Mouse (Mus musculus) myocyte (in vitro differentiated cells): Measurements from ENCODE around the gene Gnb2. TPM values are rescaled to one million over a fixed set of nuclear protein-coding genes. Genes with fewer than 3 reads are reported as not detected.

Experiments
- H3K27me3 ChIP-seq: one replicate; pipeline ENCODE4 v1.6.1; 2011; ENCODE audit not compliant: control insufficient read depth, insufficient read depth, insufficient read length
- H3K36me3 ChIP-seq: one replicate; pipeline ENCODE4 v1.6.1; 2011; ENCODE audit not compliant: control insufficient read depth, insufficient read depth
- H3K4me2 ChIP-seq: one replicate; pipeline ENCODE4 v1.6.1; 2011; ENCODE audit warnings: low read depth, control low read depth
- H3K4me3 ChIP-seq: one replicate; pipeline ENCODE4 v1.5.1; 2011; ENCODE audit warnings: mild to moderate bottlenecking, control low read depth, moderate library complexity
- H3K79me2 ChIP-seq: one replicate; pipeline ENCODE4 v1.6.1; 2011; ENCODE audit not compliant: control insufficient read depth, insufficient read depth
- H3ac ChIP-seq: one replicate; pipeline ENCODE4 v1.6.1; 2011; ENCODE audit not compliant: control insufficient read depth, insufficient read length
- CEBPB ChIP-seq: IDR thresholded peaks from 2 replicates; pipeline ENCODE4 v1.6.1; 2011; ENCODE audit warnings: mild to moderate bottlenecking, moderate library complexity; ENCODE audit not compliant: poor library complexity, insufficient read depth, severe bottlenecking
- E2F4 ChIP-seq: IDR thresholded peaks from one replicate; pipeline ENCODE4 v1.6.1; 2011; ENCODE audit warnings: mild to moderate bottlenecking, control low read depth, moderate library complexity; ENCODE audit not compliant: insufficient read depth
- MAX ChIP-seq: IDR thresholded peaks from one replicate; pipeline ENCODE4 v1.6.1; 2011; ENCODE audit warnings: low read depth, mild to moderate bottlenecking, control low read depth
- MYOD1 ChIP-seq, 3 experiments: IDR thresholded peaks; one replicate each; pipeline ENCODE4 v1.6.1; 2011; ENCODE audit warnings: control low read depth in 2 of 3, low read depth in 2 of 3, mild to moderate bottlenecking in 2 of 3, moderate library complexity in 1 of 3; ENCODE audit not compliant: insufficient read length in 2 of 3, control insufficient read depth in 1 of 3
- MYOG ChIP-seq, 3 experiments: IDR thresholded peaks; one replicate each; pipeline ENCODE4 v1.6.1; 2011; ENCODE audit warnings: control low read depth in 2 of 3, low read depth in 2 of 3, mild to moderate bottlenecking in 2 of 3; ENCODE audit not compliant: insufficient read length in 2 of 3, control insufficient read depth in 1 of 3, insufficient read depth in 1 of 3
- POLR2A ChIP-seq: IDR thresholded peaks from one replicate; pipeline ENCODE4 v1.6.1; 2011; ENCODE audit warnings: low read depth, mild to moderate bottlenecking, control low read depth, moderate library complexity; ENCODE audit not compliant: insufficient read length
- POLR2AphosphoS2 ChIP-seq: IDR thresholded peaks from one replicate; pipeline ENCODE4 v1.6.1; 2011; ENCODE audit warnings: low read depth, control low read depth; ENCODE audit not compliant: insufficient read length
- REST ChIP-seq: IDR thresholded peaks from one replicate; pipeline ENCODE4 v1.6.1; 2011; ENCODE audit warnings: mild to moderate bottlenecking, control low read depth, moderate library complexity; ENCODE audit not compliant: insufficient read depth, insufficient read length
- SRF ChIP-seq: IDR thresholded peaks from one replicate; pipeline ENCODE4 v1.6.1; 2011; ENCODE audit warnings: low read depth; ENCODE audit not compliant: control insufficient read depth, insufficient read length
- TCF12 ChIP-seq: IDR thresholded peaks from one replicate; pipeline ENCODE4 v1.6.1; 2011; ENCODE audit warnings: mild to moderate bottlenecking, control low read depth; ENCODE audit not compliant: poor library complexity, insufficient read depth, severe bottlenecking
- TCF3 ChIP-seq: IDR thresholded peaks from one replicate; pipeline ENCODE4 v1.6.1; 2011; ENCODE audit warnings: low read depth, control low read depth; ENCODE audit not compliant: insufficient read length
- USF1 ChIP-seq: IDR thresholded peaks from one replicate; pipeline ENCODE4 v1.6.1; 2011; ENCODE audit warnings: low read depth, mild to moderate bottlenecking, control low read depth, moderate library complexity
- polyA plus RNA-seq: library from polyadenylated mRNA; unstranded; fragments of >200 nt; fragmentation: generic; extraction: Trizol; gene quantifications from one replicate; pipeline ENCODE4 v1.2.1, GENCODE M21; 2012; ENCODE audit warnings: missing spikeins

The Gnb2 gene
- polyA plus RNA-seq, 1 experiment, result 632 TPM

DNA sequence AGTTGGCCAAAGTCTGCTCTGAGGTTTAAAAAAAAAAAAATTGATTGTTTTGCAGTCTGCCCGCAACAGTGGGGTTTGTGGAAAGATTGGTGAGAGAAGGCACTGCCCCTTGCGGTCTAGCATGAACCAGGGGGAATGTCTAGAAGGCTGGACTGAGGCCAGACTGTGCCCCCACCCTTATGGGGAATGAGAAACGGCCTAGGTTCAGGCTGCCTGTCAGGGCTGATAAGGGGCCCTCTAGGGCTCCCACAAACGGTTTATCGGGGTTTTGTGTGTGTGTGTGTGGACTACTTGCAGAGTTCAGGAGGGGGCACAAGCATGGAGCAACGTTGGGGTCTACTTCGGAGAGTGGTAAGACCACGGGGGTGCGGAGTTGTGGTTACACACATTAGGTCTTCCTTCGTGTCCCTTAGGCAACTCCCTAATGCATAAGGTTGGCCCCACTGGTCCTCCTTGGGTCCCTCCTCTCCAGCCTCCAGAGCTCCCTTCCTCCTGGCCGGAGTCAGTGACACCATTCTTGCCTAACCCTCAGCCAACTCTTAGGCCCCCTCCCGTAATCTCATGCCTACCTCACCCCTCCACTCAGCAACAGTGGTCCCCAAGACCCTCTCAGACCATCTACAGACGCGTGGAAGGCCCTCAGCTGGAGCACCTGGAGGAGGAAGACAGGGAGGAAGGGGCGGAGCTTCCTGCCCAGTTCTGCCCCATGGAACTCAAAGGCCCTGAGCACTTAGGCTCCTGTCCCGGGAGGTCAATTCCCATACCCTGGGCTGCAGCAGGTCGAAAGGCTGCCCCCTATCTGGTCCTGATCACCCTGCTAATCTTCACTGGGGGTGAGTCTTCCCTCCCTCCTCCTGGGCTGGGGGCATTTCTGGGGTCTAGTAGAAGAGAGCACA lies 37.6 kb upstream of the Gnb2 start:
- TF ChIP-seq SRF (no peak), USF1 (no peak), E2F4 (no peak), CEBPB (no peak), TCF3 (no peak), MYOD1 (IDR thresholded peaks at IDR 0.05; ENCODE audit: control insufficient read depth in 1 of 3, insufficient read length in 2 of 3, low read depth in 2 of 3) (no peak), MAX (no peak), POLR2AphosphoS2 (no peak), MYOG (IDR thresholded peaks at IDR 0.05; ENCODE audit: control insufficient read depth in 1 of 3, insufficient read depth in 1 of 3, insufficient read length in 2 of 3, low read depth in 2 of 3) (no peak), REST (no peak), TCF12 (no peak)
- Histone ChIP-seq H3K4me2 (peak overlapping the region; percentile 18), H3ac (no peak overlapping the region), H3K36me3 (no peaks in the 10 kb centered on the region), H3K79me2 (no peaks in the 10 kb centered on the region), H3K4me3 (peak overlapping the region; percentile 2), H3K27me3 (peaks cover 17% of the 10 kb centered on the region)

DNA sequence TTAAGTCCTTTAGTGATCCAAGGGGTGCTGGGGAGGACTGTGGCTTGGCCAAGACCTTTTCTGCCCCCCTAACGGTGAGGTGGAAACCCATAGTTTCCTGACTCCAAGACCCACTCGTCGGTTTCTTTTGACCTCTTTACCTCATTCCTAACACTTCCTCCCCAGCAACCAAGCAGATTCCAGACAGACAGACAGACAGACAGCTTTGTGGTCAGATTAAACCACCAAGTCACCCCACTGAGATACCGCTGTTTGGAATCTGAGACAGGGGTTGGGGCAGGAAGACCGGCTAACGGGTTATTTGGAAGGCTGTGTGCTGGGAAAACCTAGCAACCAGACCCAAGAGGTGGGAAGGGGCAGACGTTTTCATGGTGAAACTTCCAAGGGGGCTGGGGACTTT lies 36.9 kb upstream of the Gnb2 start:
- Histone ChIP-seq H3K4me3 (peak overlapping the region; percentile 2), H3ac (no peak overlapping the region), H3K4me2 (peak overlapping the region; percentile 66), H3K27me3 (peaks cover 17% of the 10 kb centered on the region), H3K79me2 (no peaks in the 10 kb centered on the region), H3K36me3 (no peaks in the 10 kb centered on the region)
- no peak for TF ChIP-seq CEBPB

GRCm38 (mm10) chr5:137569665-137570064 lies 36.4 kb upstream of the Gnb2 start, which contains the start of gene Tfr2:
Gene Tfr2 (plus strand): TSS chr5:137569840.
- Histone ChIP-seq H3K4me2 (peak within 1 kb of the TSS; percentile 66), H3K4me3 (peak within 1 kb of the TSS; percentile 2), H3K27me3 (peaks cover 14% of the 10 kb centered on the region), H3K36me3 (no peaks in the 10 kb centered on the region), H3K79me2 (no peaks in the 10 kb centered on the region), H3ac (no peak within 1 kb of the TSS)
- TF ChIP-seq POLR2A (peak; percentile 36), POLR2AphosphoS2 (no peak)

- Histone ChIP-seq H3K4me2 (peak overlapping the region; percentile 66), H3K36me3 (no peaks in the 10 kb centered on the region), H3K79me2 (no peaks in the 10 kb centered on the region), H3ac (no peak overlapping the region), H3K27me3 (peaks cover 8% of the 10 kb centered on the region), H3K4me3 (peak overlapping the region; percentile 2)
- no peak for TF ChIP-seq CEBPB
- TF ChIP-seq POLR2A, result no peak
- TF ChIP-seq TCF12, result no peak
- no peak for TF ChIP-seq POLR2AphosphoS2
- no peak for TF ChIP-seq MYOD1 (IDR thresholded peaks at IDR 0.05; ENCODE audit: control insufficient read depth in 1 of 3, insufficient read length in 2 of 3, low read depth in 2 of 3)
- no peak for TF ChIP-seq MYOG (IDR thresholded peaks at IDR 0.05; ENCODE audit: control insufficient read depth in 1 of 3, insufficient read depth in 1 of 3, insufficient read length in 2 of 3, low read depth in 2 of 3)
- no peak for TF ChIP-seq TCF3
- TF ChIP-seq REST, result no peak
- TF ChIP-seq USF1, result no peak
- TF ChIP-seq SRF, result no peak
- TF ChIP-seq E2F4, result no peak
- TF ChIP-seq MAX, result no peak
Observed at GRCm38 (mm10) chr5:137569031-137569430, 35.7 kb upstream of the Gnb2 start.

GRCm38 (mm10) chr5:137568223-137568798 lies 35.0 kb upstream of the Gnb2 start:
- Histone ChIP-seq H3K79me2 (no peaks in the 10 kb centered on the region), H3K27me3 (peaks cover 5% of the 10 kb centered on the region), H3K4me3 (no peak overlapping the region), H3ac (no peak overlapping the region), H3K4me2 (no peak overlapping the region), H3K36me3 (no peaks in the 10 kb centered on the region)
- TF ChIP-seq SRF (no peak), POLR2A (no peak), USF1 (no peak), REST (no peak), TCF3 (no peak), POLR2AphosphoS2 (no peak), MAX (no peak), MYOG (IDR thresholded peaks at IDR 0.05; ENCODE audit: control insufficient read depth in 1 of 3, insufficient read depth in 1 of 3, insufficient read length in 2 of 3, low read depth in 2 of 3) (no peak), MYOD1 (IDR thresholded peaks at IDR 0.05; ENCODE audit: control insufficient read depth in 1 of 3, insufficient read length in 2 of 3, low read depth in 2 of 3) (no peak), E2F4 (no peak), TCF12 (no peak), CEBPB (no peak)
